Mouse (Mus musculus): Measurements from ENCODE around the gene Cdk14. TPM values are rescaled to one million over a fixed set of nuclear protein-coding genes. Genes with fewer than 3 reads are reported as not detected.
"Not testable (repeated sequence)": the region's sequence is repeated elsewhere in the genome, so short reads cannot be mapped to it uniquely, and the experiment has no call there.

Cdk14 gene
- total RNA-seq, 2 experiments from 2014 or later = 2.6 to 5.3 TPM

- DNase-seq = no peak
- Histone ChIP-seq H3K27ac (peak overlapping the region; percentile 28), H3K4me3 (peak overlapping the region; percentile 28)
- no peak for TF ChIP-seq CTCF (IDR thresholded peaks at IDR 0.05)
- intact Hi-C loops (cut with DNase I) = no loop called here
Measured at GRCm38 (mm10) chr5:5360338-5360737, 59.8 kb downstream of the Cdk14 start.

- no peak for DNase-seq
- Histone ChIP-seq H3K4me3 (peak overlapping the region; percentile 28), H3K27ac (peak overlapping the region; percentile 28)
- TF ChIP-seq CTCF (IDR thresholded peaks at IDR 0.05) = no peak
- intact Hi-C loops (cut with DNase I) = no loop called here
Measured at GRCm38 (mm10) chr5:5359915-5360314, 60.2 kb downstream of the Cdk14 start.

- intact Hi-C loops (cut with DNase I) = no loop called here
- peak; percentile 47 for TF ChIP-seq CTCF (IDR thresholded peaks at IDR 0.05)
- no peak for DNase-seq
- Histone ChIP-seq H3K27ac (0 out of 2 replicates have a peak overlapping the region, but pooled peaks have one; percentile 28), H3K4me3 (no peak overlapping the region)
Measured at GRCm38 (mm10) chr5:5359370-5359769, 60.7 kb downstream of the Cdk14 start.

DNA sequence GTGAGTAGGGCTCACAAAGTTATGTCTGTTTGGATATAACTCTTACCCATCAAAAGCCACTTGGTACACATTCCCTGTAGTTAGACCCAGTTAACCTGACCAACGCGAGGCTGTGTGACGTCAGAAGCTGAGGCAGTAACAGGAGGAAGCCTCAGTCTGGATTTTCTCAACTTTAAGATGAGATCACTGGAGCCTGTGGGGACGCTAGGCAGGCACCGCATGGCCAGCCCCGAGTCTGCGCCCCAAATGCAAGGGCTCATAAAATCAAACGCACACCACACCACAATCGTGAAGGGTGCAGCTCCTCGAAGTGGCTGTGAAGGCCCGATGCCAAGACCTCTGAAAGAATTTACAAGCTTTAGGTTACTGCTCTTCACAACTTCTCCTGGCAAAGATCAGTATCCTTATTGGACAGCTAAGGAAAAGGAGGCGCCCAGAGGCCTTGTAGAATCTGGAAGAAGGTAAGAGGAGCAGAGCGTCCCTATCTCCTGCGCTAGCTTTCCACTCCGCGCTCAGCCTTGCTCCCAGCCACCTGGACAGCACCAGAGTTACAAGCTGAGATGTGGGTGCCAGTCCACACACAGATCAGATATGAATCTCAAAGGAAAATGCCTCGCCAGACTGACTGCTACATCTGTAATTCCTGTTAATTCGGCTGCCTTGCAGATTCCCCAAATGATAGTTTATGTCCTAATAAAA is 61.9 kb downstream of the Cdk14 start:
- intact Hi-C loops (cut with DNase I) = no loop called here
- H3K27ac ChIP-seq = no peak overlapping the region
- no peak for TF ChIP-seq CTCF (IDR thresholded peaks at IDR 0.05)
- no peak for DNase-seq
- H3K4me3 ChIP-seq = no peak overlapping the region

DNA sequence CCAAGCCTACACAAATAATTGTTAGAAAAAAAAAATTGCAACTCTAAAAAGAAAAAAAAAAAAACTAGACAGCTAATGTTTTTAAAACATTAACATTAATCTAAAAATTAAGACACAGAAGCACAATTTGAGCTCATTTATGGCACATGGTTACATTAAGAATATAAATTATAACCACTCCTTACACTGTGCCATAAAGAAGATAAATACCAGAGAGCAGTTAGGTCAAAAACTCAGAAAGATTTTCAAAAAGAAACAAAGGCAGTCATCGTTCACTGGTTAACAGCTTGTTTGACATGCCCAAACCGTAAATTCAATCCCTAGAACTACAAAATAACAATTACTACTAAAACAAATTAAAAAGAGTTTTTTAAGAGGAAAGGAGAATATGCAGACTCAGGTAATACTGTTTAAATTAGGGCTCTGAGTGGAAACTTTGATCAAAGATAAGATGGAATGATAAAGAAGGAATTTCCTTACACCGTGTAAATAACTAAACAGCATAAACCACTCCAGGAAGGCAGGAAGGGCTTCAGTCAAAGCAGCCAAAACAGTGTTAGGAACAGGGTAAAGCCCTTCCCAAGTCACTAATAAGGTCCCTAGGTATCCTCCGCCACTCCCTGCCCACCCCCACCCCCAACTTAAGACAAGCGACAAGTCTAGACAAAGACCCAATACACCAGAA is 65.3 kb downstream of the Cdk14 start:
- TF ChIP-seq CTCF (IDR thresholded peaks at IDR 0.05) = no peak
- H3K4me3 ChIP-seq = no peak overlapping the region
- H3K27ac ChIP-seq = no peak overlapping the region
- DNase-seq = no peak
- intact Hi-C loops (cut with DNase I) = no loop called here

- no peak for DNase-seq
- no peak for TF ChIP-seq CTCF (IDR thresholded peaks at IDR 0.05)
- intact Hi-C loops (cut with DNase I) = no loop called here
- H3K4me3 ChIP-seq = no peak overlapping the region
- no peak overlapping the region for H3K27ac ChIP-seq
Measured at GRCm38 (mm10) chr5:5353946-5354345, 66.2 kb downstream of the Cdk14 start.

DNA sequence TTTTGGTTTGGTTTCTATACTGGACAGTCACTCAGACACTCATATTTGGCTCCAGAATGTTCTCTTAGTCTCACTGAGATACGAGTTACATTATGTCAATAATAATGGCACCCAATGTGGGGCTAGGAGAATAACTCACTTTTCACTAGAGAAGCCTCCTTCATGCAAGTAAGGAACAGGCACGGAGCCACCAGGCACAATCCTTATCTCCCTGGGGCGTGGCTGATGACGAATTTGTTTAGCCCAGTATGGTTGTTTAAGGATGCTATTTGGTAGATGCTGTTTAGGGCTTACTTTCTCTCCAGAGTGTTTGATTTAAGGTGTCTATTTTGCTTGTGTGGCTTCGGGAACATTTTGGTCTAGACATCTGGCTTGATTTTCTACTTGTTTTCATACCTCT is 75.5 kb downstream of the Cdk14 start:
- no peak overlapping the region for H3K27ac ChIP-seq
- H3K4me3 ChIP-seq = no peak overlapping the region
- no peak for TF ChIP-seq CTCF (IDR thresholded peaks at IDR 0.05)
- DNase-seq = no peak
- intact Hi-C loops (cut with DNase I) = no loop called here

DNA sequence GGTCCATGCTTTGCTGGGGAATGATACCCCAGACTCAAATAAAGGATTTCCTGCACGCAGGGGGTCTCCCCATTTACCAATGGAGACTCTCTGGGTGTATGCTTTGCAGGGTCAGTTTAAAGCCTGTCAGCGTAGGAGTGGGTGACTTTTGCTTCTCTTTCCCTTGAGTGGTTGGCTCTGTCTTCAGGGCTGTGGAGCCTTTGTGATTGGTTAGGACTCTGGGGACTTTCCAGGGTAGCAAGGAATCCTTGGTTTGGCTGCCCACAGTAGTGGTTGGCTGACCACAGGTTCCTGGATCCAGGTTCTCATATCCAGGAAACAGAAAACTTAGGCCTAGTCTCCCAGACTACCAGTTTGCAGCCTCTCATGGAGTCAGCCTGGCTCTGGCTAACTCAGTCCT is 76.4 kb downstream of the Cdk14 start:
- intact Hi-C loops (cut with DNase I) = no loop called here
- Histone ChIP-seq H3K4me3 (no peak overlapping the region), H3K27ac (peak overlapping the region; percentile 65)
- TF ChIP-seq CTCF (IDR thresholded peaks at IDR 0.05) = no peak
- no peak for DNase-seq

DNA sequence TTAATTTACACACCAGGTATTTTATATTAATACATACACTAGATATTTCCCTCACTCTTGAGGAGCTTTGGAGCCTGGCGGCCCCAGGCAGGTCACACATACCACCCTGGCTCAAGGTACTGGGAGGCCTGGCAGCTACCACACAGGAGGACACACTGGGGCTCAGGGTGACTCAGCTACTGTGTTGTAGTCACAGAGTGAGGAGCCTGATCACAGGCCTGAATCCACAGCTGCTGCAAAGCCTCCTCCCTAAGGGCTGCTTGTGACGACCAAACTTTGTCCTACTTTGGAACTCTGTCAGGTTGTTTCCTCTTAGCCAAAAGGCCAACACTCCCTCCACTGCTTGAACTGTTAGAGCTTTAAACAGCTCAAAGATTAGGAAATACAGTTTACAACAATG is 76.8 kb downstream of the Cdk14 start:
- no peak overlapping the region for H3K4me3 ChIP-seq
- TF ChIP-seq CTCF (IDR thresholded peaks at IDR 0.05) = no peak
- intact Hi-C loops (cut with DNase I) = no loop called here

GRCm38 (mm10) chr5:5342410-5343137 is 77.5 kb downstream of the Cdk14 start:
- Histone ChIP-seq H3K27ac (peak overlapping the region; percentile 65), H3K4me3 (peak overlapping the region; percentile 46)
- peak; percentile 48 for DNase-seq
- intact Hi-C loops (cut with DNase I) = no loop called here
- TF ChIP-seq CTCF (IDR thresholded peaks at IDR 0.05) = no peak

More for the DNA sequence above, 76.8 kb downstream of the Cdk14 start:
- DNase-seq = peak; percentile 58
- peak overlapping the region; percentile 65 for H3K27ac ChIP-seq

DNA sequence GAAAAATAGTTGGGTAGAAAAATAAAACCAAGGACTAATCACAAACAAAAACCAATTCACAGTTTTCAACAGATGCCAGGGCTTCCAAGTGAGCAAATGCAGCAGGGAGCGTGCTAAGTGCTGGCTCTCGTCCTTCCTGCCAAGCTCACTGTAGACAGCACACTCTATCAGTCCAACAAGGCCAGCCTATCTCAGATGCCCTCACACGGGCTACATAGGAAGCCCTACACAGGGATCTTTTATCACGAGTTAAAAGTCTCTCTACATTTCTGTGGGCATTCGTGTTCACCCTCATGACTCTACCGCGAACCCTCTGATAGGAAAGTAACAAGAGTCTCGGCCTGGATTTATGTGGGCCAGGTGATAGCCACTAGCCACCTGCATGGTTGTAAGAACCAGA is 78.5 kb downstream of the Cdk14 start:
- 0 out of 2 replicates have a peak overlapping the region, but pooled peaks have one; percentile 65 for H3K27ac ChIP-seq
- H3K4me3 ChIP-seq = no peak overlapping the region
- intact Hi-C loops (cut with DNase I) = no loop called here
- no peak for DNase-seq
- TF ChIP-seq CTCF (IDR thresholded peaks at IDR 0.05) = no peak

- no peak for DNase-seq
- Histone ChIP-seq H3K4me3 (no peak overlapping the region), H3K27ac (no peak overlapping the region)
- intact Hi-C loops (cut with DNase I) = no loop called here
- no peak for TF ChIP-seq CTCF (IDR thresholded peaks at IDR 0.05)
Measured at GRCm38 (mm10) chr5:5333916-5334315, 86.2 kb downstream of the Cdk14 start.

DNA sequence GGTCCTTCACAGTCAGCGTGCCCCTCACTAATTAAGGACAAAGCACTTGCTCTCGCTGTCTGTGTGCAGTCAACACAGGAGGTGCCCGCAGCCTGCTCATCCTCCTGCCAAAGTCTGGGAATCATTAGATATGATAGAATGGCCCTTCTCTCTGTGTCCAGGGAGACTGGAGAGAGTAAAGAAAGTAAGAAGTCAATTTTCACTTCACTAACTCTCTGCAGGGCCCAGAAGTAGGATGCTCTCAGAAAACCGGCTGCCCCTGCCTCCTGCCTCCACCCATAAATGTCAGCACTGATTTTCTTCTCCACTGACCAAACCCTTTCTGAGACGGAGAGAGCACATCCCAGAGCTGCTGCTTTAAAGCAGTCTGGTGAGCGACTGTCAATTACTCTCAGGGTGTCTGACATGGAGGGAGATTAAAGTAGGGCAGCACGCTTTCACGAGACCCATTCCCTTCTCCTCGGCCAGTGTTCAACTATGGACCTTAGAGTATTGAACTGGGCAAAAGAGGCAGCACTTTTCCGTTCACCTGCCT is 89.1 kb downstream of the Cdk14 start:
- Histone ChIP-seq H3K27ac (no peak overlapping the region), H3K4me3 (no peak overlapping the region)
- intact Hi-C loops (cut with DNase I) = no loop called here
- no peak for TF ChIP-seq CTCF (IDR thresholded peaks at IDR 0.05)
- DNase-seq = no peak

DNA sequence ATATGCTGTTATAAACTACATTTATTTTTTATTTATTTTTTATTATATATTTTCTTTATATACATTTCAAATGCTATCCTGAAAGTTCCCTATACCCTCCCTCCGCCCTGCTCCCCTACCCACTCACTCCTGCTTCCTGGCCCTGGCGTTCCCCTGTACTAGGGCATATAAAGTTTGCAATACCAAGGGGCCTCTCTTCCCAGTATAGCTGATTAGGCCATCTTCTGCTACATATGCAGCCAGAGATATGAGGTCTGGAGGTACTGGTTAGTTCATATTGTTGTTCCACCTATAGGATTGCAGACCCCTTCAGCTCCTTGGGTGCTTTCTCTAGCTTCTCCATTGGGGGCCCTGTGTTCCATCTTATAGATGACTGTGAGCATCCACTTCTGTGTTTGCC is 91.1 kb downstream of the Cdk14 start:
- intact Hi-C loops (cut with DNase I); H3K4me3 ChIP-seq; DNase-seq; H3K27ac ChIP-seq: not testable (repeated sequence)
